Mouse (Mus musculus): Measurements from ENCODE around the gene Itpr2.

DNA sequence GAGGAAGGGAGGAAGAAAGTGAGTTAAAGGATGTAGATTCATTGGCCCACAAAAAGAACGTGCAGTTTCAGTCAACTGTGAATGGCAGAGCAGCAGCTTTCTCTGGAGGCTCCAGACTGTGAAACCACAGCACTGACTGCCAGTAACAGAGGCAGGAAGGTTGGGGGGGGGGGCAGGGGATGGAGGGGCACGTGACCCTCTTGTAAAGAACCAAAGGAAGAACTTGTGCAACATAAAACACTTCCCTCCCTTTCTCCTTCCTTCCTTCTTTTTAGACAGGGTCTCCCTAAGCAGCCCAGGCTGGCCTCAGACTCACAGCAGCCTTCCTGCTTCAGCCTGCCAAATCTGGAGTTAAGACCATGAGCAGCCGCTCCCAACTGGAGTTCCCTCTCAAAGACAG, 104.2 kb downstream of the Itpr2 start:
- TF ChIP-seq POLR2A (IDR thresholded peaks at IDR 0.05; ENCODE audit: low read depth, low read length) = no peak
- no peak for TF ChIP-seq CTCF (IDR thresholded peaks at IDR 0.05; ENCODE audit: extremely low read depth, insufficient read depth, insufficient read length, insufficient replicate concordance)
